Mouse (Mus musculus) midbrain, embryonic 16.5 days (tissue): ENCODE data around the gene Tbc1d7. TPM values are rescaled to one million over a fixed set of nuclear protein-coding genes. Genes with fewer than 3 reads are reported as not detected.
A peak's percentile ranks its signal among the peaks of the same experiment; 100 is the strongest.

Experiments
- ATAC-seq: fragments of 200-750 bp; cut with Nextera tagmentation; 2 replicates; pipeline ENCODE4 v1.8.0; 2017; ENCODE audit warnings: moderate TSS enrichment
- H3K27ac ChIP-seq: fragments of 300-500 bp; sonication (generic); 2 replicates; pipeline ENCODE4 v1.5.1; 2014; ENCODE audit warnings: mild to moderate bottlenecking, low read length, mixed read lengths
- H3K27me3 ChIP-seq: fragments of 300-500 bp; sonication (generic); 2 replicates; pipeline ENCODE4 v1.6.1; 2014; ENCODE audit warnings: low read depth, low read length, mixed read lengths; ENCODE audit not compliant: control insufficient read depth, insufficient read depth
- H3K36me3 ChIP-seq: fragments of 300-500 bp; sonication (generic); 2 replicates; pipeline ENCODE4 v1.6.1; 2014; ENCODE audit warnings: mild to moderate bottlenecking, low read length, moderate library complexity, mixed read lengths; ENCODE audit not compliant: control insufficient read depth, insufficient read depth
- H3K4me1 ChIP-seq: fragments of 300-500 bp; sonication (generic); 2 replicates; pipeline ENCODE4 v1.6.1; 2014; ENCODE audit warnings: mild to moderate bottlenecking, low read length, mixed read lengths; ENCODE audit not compliant: control insufficient read depth, insufficient read depth
- H3K4me2 ChIP-seq: fragments of 300-500 bp; sonication (generic); 2 replicates; pipeline ENCODE4 v1.6.1; 2014; ENCODE audit warnings: mild to moderate bottlenecking, low read length, mixed read lengths
- H3K4me3 ChIP-seq: fragments of 300-500 bp; sonication (generic); 2 replicates; pipeline ENCODE4 v1.5.1; 2014; ENCODE audit warnings: low read depth, mild to moderate bottlenecking, low read length, moderate library complexity, mixed read lengths
- H3K9ac ChIP-seq: fragments of 300-500 bp; sonication (generic); 2 replicates; pipeline ENCODE4 v1.6.1; 2014; ENCODE audit warnings: low read depth, low read length, mixed read lengths
- H3K9me3 ChIP-seq: fragments of 300-500 bp; sonication (generic); replicated peaks from 2 replicates; pipeline ENCODE4 v1.6.1; 2014; ENCODE audit warnings: mild to moderate bottlenecking, low read length, mixed read lengths; ENCODE audit not compliant: control insufficient read depth, poor library complexity, severe bottlenecking
- WGBS: fragments of 180-500 bp; shearing (Covaris S2); extraction: QIAGEN DNeasy Blood & Tissue Kit; methylation state at CpG from one replicate; pipeline ENCODE4 v1.1.7; 2014; 5-methylcytosine and 5-hydroxymethylcytosine counted together
- polyA plus RNA-seq: library from polyadenylated mRNA; unstranded; fragments of >200 nt; fragmentation: Nextera tagmentation; extraction: Ambion mirVana; gene quantifications from 2 replicates; pipeline ENCODE4 v1.2.1, GENCODE M21; 2015

Gene Tbc1d7
- polyA plus RNA-seq, 1 experiment from 2014 or later = 91.8 TPM

DNA sequence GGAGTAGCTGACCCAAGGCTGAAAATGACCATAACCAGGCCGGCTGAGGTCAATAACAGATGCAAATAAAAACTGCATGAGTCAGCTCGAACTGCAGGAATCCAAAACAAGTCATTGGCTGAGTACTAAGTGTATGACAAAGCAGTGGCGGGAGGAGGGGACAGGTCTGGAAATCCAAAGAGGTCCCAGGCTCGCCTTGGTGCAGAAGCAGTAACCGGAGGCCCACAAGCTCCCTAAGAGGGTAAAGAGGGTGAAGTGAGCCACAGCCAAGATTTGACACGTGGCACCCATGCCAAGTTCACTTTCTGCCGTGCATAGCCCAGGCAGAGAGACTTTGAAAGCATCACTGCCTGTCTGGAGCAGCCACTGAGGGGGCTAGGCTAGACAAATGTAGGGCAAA, 41.0 kb upstream of the Tbc1d7 start:
- WGBS = 52% methylated on average over 7 of the region's 7 CpGs

DNA sequence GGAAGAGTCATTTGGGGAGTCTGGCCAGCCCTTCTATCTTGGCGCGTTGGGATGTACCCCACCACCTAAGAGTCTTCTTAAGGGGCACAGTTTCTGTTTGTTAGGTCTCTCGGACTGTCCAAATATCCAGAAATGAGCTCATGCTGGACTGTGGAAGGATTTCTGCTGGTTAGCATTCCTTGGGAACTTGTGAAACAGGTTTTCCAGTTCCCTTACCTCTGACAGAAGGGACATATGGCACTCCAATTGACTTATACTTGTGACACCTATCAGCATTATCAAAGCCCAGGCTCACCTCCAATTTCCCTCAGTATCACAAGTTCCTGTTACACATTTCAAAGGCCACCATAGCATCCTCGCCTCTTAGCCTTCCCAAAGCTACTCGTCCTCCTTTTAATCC, 39.7 kb upstream of the Tbc1d7 start:
- no peaks in the 10 kb centered on the region for H3K9me3 ChIP-seq
- H3K4me3 ChIP-seq = no peak overlapping the region
- no peak overlapping the region for H3K4me2 ChIP-seq
- WGBS = 91% methylated on average over 5 of the region's 5 CpGs
- H3K36me3 ChIP-seq = no peaks in the 10 kb centered on the region
- H3K27me3 ChIP-seq = no peaks in the 10 kb centered on the region
- no peak overlapping the region for H3K27ac ChIP-seq
- H3K9ac ChIP-seq = no peak overlapping the region
- peaks cover 13% of the 10 kb centered on the region for H3K4me1 ChIP-seq
- ATAC-seq = no peak

More for the DNA sequence above, 41.0 kb upstream of the Tbc1d7 start:
- ATAC-seq = no peak
- Histone ChIP-seq H3K4me1 (peaks cover 18% of the 10 kb centered on the region), H3K4me2 (no peak overlapping the region), H3K36me3 (no peaks in the 10 kb centered on the region), H3K27me3 (no peaks in the 10 kb centered on the region), H3K27ac (no peak overlapping the region), H3K9me3 (no peaks in the 10 kb centered on the region), H3K4me3 (no peak overlapping the region), H3K9ac (no peak overlapping the region)

DNA sequence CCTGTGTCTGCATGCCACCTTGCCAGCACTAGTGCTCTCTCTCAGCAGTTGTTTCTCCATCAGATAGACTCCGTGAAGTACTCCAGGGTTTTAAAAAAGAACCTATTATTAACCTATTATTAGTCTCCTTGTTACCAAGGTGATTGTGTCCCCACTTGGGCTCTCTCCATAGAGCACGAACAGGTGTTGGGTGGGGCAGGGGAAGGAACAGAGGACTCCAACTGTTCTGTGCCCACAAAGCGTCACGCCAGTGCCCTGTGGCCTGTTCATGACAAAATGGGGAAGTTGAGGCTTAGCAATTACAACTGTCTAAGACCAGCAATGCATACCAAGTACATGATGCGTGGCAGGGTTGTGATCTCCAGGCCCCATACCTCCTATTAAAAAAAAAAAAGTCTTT, 38.3 kb upstream of the Tbc1d7 start:
- 70% methylated on average over 5 of the region's 5 CpGs for WGBS

DNA sequence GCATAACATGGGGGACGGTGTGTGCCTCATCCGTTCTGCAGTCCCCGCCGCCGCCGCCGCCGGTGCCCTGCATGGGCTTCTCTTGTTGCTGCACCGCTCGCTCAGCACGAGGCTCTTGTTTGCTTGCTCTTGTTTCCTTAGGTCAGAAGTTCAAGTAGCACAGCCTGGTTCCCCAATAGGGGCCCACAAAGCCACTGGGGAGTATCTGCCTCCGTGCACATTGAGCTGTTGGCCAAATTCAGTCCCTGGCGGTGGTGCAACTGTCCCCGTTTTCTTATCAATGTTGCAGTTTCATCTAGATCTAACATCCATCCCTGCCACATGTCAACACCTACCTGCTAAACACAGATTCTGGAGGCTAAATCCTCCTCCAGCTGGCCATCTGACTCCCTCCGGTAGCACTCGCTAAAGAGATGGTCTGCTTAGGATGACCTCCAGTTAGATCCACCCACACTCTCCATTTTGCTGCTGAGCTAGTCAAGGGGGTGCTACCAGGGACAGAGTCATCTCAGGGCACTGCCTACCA, 37.7 kb upstream of the Tbc1d7 start:
- no peaks in the 10 kb centered on the region for H3K36me3 ChIP-seq
- H3K9ac ChIP-seq = no peak overlapping the region
- no peaks in the 10 kb centered on the region for H3K9me3 ChIP-seq
- H3K4me3 ChIP-seq = no peak overlapping the region
- no peaks in the 10 kb centered on the region for H3K27me3 ChIP-seq
- WGBS = 39% methylated on average over 16 of the region's 16 CpGs
- no peaks in the 10 kb centered on the region for H3K4me1 ChIP-seq
- H3K27ac ChIP-seq = no peak overlapping the region
- no peak for ATAC-seq
- no peak overlapping the region for H3K4me2 ChIP-seq

More for the DNA sequence above, 38.3 kb upstream of the Tbc1d7 start:
- ATAC-seq = no peak
- no peak overlapping the region for H3K4me2 ChIP-seq
- H3K36me3 ChIP-seq = no peaks in the 10 kb centered on the region
- H3K4me1 ChIP-seq = 0 out of 2 replicates have a peak, but pooled peaks cover 2% of the 10 kb centered on the region
- H3K4me3 ChIP-seq = no peak overlapping the region
- H3K27me3 ChIP-seq = no peaks in the 10 kb centered on the region
- no peaks in the 10 kb centered on the region for H3K9me3 ChIP-seq
- H3K9ac ChIP-seq = no peak overlapping the region
- no peak overlapping the region for H3K27ac ChIP-seq

DNA sequence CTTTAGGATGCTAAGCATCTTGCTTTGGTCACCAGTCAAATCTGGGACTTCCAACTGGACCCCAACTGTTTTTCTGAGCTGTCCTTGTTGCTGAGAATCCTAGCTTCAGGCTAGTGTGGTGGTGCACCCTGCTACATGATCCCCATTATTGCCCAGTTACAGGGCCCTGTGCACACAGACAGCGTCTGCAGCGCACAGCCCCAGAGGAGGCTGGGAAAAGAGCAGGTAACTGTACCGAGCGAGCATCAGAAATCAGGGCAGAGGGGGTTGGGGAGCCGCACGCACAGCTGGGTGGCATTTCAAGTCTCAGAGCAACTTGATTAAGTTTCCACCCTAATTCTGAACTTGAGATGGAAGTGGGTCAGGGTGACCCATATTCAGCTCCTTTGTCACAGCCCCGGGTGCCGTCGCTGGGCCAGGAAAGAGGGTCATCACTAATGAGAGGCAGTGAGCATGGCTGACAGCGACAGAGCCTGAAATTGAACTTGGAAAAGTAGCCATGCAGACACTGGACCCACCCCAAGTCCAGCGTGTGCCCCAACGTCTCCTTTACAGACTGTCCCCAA, 34.9 kb upstream of the Tbc1d7 start:
- Histone ChIP-seq H3K4me2 (no peak overlapping the region), H3K9me3 (no peaks in the 10 kb centered on the region), H3K27me3 (no peaks in the 10 kb centered on the region), H3K9ac (no peak overlapping the region), H3K36me3 (no peaks in the 10 kb centered on the region), H3K4me3 (no peak overlapping the region), H3K4me1 (no peaks in the 10 kb centered on the region), H3K27ac (peak overlapping the region; percentile 1; the same call in 1 of the 2 replicates)
- ATAC-seq = no peak
- WGBS = 77% methylated on average over 12 of the region's 12 CpGs

DNA sequence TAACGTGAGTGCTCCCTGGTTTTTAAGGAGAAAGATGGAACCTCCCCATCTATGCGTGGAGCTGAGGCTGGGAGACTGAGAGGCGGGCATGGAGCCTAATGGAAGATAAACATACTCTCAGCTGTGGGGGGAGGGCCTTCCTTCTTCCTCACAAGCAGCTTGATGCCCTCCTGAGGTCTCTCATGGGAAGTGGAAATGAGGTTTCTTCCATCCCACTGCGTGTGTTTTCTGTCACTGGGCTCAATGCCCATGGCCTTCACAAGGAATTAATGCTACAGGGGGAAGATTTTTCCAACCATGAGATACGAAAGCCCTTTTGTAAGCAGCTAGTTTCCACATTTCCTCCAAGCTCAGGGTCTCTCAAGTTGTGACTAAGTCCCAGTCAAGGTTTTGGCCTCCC, 32.3 kb upstream of the Tbc1d7 start:
- Histone ChIP-seq H3K27me3 (no peaks in the 10 kb centered on the region), H3K9ac (no peak overlapping the region), H3K9me3 (no peaks in the 10 kb centered on the region), H3K4me2 (no peak overlapping the region), H3K4me1 (no peaks in the 10 kb centered on the region), H3K27ac (no peak overlapping the region), H3K4me3 (no peak overlapping the region), H3K36me3 (no peaks in the 10 kb centered on the region)
- WGBS = 75% methylated on average over 5 of the region's 5 CpGs
- ATAC-seq = no peak

DNA sequence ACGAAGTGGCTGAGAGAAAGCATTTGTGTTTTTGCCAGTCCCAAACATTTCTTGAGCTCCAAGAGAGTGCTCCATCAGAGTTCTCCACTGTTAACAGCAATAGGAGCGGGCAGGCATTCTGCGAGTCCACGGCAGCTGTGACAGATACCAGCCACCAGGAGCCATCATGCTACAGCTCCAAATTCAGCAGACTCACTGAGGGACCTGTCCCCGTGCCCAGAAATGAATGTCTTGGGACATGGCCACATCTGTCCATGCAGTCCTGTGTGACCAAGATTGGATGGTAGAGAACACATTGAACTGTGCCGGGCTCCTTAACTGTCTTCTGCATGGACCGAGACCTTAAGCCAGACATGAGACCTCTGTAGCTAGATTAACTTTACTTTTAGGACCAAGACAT, 31.9 kb upstream of the Tbc1d7 start:
- 91% methylated on average over 7 of the region's 7 CpGs for WGBS
- no peak for ATAC-seq
- Histone ChIP-seq H3K4me3 (no peak overlapping the region), H3K36me3 (no peaks in the 10 kb centered on the region), H3K9me3 (no peaks in the 10 kb centered on the region), H3K9ac (no peak overlapping the region), H3K4me2 (no peak overlapping the region), H3K4me1 (no peaks in the 10 kb centered on the region), H3K27me3 (no peaks in the 10 kb centered on the region), H3K27ac (no peak overlapping the region)

DNA sequence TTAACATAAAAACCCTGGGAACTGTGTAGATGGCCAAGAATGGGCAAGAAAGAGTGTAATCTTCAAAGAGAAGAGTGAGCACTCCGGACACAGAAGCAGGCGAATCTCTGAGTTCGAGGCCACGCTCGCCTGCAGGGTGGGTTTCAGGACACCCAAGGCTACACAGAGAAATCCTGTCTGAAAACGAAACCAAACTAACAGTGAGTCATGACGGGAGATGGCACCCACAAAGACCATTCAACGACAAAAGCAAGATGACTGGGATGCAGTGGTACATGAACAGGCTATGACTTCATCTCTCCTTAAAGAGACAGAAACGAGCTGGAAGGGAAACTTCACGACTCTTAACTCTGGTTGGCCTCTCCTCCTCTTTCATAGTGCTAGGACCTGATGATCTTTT, 31.1 kb upstream of the Tbc1d7 start:
- H3K4me1 ChIP-seq = no peaks in the 10 kb centered on the region

DNA sequence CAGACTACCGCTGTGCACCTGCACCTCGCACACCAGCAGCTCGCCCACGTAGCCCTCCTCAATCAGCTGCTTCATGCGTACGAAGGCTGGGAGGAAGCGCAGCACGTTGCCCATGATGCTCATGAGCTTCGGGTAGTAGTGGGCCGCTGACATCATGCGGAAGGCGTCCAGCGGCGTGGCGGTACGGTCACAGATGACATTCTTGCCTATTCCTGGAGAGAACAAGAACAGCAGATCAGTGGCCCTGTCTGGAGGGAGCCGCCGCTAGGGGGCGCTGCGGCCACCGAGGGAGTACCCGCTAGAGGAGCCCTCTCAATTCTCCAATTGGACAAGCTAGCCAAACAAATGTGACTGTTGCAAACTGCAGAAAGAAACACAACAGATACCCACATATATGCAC, 29.7 kb upstream of the Tbc1d7 start:
- Histone ChIP-seq H3K36me3 (no peaks in the 10 kb centered on the region), H3K9me3 (no peaks in the 10 kb centered on the region), H3K4me2 (no peak overlapping the region), H3K27ac (no peak overlapping the region), H3K4me1 (no peaks in the 10 kb centered on the region), H3K4me3 (no peak overlapping the region), H3K9ac (no peak overlapping the region), H3K27me3 (no peaks in the 10 kb centered on the region)
- ATAC-seq = 0 out of 2 replicates have a peak, but pooled peaks have one; percentile 38
- 45% methylated on average over 22 of the region's 22 CpGs for WGBS

More for the DNA sequence above, 31.1 kb upstream of the Tbc1d7 start:
- Histone ChIP-seq H3K9me3 (no peaks in the 10 kb centered on the region), H3K9ac (no peak overlapping the region), H3K27ac (no peak overlapping the region), H3K4me3 (no peak overlapping the region), H3K36me3 (no peaks in the 10 kb centered on the region), H3K4me2 (no peak overlapping the region), H3K27me3 (no peaks in the 10 kb centered on the region)
- ATAC-seq = no peak
- WGBS = 91% methylated on average over 10 of the region's 10 CpGs
